Mouse (Mus musculus) left cerebral cortex, adult 9 months (tissue): ENCODE results near the gene Exoc3.
A peak's percentile ranks its signal among the peaks of the same experiment; 100 is the strongest.

ENCODE experiments used
- DNase-seq, 2 experiments: peaks; one replicate each; pipeline ENCODE4 v3.0.0; 2022; ENCODE audit warnings: low spot score in 2 of 2

The Exoc3 gene

DNA sequence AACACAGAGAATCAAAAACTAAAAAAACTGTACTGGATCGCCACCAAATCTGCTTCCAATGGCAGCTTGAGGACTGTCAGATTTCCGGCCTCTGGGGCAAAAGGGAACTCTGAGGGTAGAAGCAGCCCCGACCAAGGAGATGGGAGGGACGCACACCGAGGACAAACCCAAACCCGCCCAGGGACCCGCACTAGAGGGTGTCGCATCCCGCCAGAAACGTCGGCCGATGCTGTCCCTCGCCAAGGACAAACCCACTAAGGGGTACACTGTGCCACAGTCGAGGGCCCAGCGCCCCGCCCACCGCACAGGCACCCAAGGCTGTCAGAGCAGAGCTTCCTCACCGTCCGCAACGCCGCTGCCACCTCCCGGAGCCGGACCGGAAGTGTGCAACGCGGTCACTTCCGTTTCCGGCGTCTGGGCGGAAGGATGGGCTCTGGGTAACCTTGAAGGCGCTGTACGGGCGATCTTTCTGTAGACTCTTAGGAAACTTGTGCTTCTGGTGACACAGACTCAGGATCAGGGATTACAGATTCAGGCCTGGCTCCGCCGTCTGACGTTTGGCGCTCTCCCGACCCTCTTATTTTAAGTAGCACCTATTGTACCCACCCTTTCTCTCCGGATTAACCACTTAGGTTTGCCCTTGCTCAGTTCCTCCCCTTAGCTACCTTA lies at the start of gene Exoc3:
Gene Exoc3, minus strand, starts transcription at position 416 of the 669 bp plus-strand sequence.
- peak; percentile 73 to 90 for DNase-seq

DNA sequence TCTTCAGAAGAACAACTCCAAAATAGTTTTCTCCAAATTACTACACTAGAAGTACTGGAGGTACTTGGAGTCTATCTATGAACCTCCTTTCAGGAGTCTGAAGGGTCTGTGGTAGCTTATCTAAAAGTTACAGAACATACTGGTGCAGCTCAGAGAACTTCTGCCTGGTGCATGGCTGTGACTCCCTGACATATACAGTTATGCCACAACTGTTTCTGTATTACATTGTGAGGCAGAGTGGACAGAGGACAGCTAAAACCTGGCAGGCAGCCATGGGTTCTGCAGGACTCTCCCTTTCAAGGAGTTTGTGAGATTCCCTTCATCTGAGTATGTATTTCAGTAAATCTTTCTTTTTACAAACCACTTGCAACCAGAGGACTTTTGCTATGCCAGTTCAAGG lies 38.0 kb upstream of the Exoc3 start:
- DNase-seq: no peak

GRCm38 (mm10) chr13:74245899-74246231 lies 37.3 kb upstream of the Exoc3 start:
- DNase-seq: no peak

DNA sequence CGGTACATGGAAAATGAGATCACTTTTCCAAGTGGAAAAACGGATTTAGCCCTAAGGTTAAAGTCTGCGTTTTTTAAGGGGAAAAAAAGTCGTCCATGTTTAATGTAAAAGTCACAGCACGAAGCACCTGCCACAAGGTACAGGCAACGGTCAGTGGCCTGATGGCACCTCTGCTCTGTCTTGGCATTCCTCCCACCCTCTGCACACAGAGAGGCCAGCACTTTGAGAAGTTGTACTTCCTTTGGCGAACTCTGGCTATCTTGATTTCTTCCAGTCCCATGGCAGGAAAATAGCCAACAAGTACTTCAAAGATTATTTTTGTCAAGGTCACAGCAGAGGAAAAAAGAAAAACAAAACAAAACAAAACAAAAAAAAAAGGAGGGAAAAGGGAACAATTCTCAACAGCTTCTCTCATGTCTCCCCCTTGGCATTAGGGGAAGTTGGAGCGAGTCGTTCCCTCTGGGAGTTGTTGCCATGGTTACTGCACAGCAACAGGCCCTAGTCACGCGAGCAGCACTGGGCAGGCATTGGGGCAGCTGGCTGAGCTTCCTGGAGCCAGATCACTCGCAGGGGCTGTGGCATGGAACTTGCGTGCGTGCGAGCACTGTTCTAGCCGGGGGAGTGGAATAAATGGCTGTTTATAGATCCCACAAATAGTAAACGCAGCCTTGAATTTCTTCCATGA lies 36.8 kb upstream of the Exoc3 start:
- DNase-seq: peak in 1 of 2 experiments; percentile 73

GRCm38 (mm10) chr13:74237574-74237973 lies 29.0 kb upstream of the Exoc3 start:
- no peak for DNase-seq

- no peak for DNase-seq
Measured at GRCm38 (mm10) chr13:74220659-74221058, 12.1 kb upstream of the Exoc3 start.

GRCm38 (mm10) chr13:74218441-74218840 lies 9.9 kb upstream of the Exoc3 start:
- DNase-seq: no peak

- DNase-seq: no peak
Measured at GRCm38 (mm10) chr13:74208986-74209345, 434 bp upstream of the Exoc3 start.

- DNase-seq: no peak
Measured at GRCm38 (mm10) chr13:74196451-74196850, 12.1 kb downstream of the Exoc3 start.

DNA sequence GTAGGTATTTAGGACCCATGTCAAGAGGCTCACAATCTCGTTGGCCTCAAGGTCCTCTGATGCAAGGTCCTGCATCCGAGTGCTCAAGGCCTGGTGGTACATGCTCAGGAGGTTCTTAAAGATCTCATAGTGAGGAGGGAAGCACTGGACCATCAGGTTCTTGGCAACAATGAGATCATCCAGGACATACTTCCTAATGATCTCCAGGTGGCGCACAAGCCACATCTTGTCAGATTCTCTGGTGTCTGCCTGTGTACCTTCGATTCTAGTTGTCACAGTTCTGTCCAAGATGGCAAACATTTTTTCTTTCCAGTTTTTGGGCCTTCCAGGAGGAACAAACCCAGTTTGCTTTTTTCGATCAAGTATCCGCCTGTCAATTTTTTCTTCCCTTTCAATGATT lies 15.9 kb downstream of the Exoc3 start:
- no peak for DNase-seq

GRCm38 (mm10) chr13:74183011-74183695 lies 25.4 kb downstream of the Exoc3 start:
- DNase-seq: no peak

DNA sequence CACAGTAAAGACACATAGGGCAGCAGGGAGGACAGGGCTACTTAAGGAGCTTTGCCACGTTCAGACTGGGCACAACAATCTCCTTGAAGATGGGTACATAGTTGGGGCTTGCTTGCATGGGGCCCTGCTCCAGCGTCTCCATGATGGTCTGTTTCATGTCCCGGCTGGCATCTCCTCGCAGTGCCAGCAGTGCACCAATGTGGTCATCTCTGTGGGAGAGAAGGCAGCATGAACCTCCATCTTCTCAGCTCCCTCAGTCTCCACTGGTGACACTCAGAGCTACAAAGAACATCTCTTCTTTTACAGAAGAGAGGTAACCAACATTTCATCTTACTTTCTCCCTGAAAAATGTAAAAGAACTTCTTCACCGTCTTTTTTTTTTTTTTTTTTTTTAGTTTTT lies 36.5 kb downstream of the Exoc3 start:
- DNase-seq: no peak

DNA sequence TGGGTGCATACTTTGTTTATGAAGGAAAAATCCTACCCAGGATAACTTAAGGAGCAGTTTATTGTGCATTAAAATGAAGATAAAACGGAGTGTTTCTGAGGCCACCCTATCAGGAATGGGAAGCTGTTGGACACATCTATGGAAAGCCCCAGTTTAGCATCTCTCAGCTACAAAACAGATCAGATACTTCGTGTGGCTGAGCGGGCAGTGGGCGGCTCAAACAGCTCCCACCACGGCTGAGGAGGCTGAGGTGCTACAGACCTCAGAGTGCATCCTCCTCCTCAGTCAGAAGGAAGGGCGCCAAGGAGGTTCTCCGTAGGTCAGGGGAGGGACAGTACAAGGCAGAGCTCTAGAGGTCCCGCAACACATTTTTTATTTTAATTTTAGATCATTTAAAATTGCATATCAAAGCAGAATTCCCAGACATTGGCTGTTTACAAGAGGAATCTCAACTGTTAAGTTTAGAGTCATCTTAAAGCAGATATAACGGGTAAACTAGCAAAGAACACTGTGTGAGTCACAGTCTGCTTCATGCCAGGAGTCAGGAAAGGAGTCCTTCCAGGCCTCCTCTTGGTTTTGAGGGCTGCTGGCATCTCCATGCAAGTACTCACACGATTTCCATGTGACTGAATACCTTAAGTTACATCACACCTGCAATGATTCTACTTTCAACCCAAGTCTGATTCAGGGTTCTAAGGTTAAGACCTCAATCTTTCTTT lies 38.9 kb downstream of the Exoc3 start:
- DNase-seq: peak in 1 of 2 experiments; percentile 26

GRCm38 (mm10) chr13:74167492-74167891 lies 41.0 kb downstream of the Exoc3 start:
- no peak for DNase-seq

GRCm38 (mm10) chr13:74167057-74167413 lies 41.5 kb downstream of the Exoc3 start:
- DNase-seq: no peak

GRCm38 (mm10) chr13:74166348-74167056 lies 42.0 kb downstream of the Exoc3 start:
- DNase-seq: peak in 1 of 2 experiments; percentile 22

DNA sequence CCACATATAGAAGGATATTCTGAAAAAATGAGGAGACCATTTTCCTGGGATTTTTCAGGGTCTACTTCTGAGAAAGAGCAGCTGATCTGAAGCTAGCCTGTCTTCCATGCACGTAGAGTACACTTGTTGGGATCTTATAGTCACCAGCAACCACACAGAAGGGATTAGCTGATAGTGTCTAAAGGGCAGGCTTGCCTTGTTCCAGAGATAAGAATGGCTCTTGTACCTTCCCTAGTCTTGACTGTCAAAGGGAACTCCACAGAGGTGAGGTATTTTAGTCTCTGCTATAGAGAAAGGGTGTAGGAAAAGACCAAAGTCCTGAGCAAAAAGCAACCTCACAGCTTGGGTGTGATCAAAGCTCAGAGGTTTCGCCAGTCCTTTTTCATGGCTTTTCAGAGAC lies 61.2 kb downstream of the Exoc3 start:
- DNase-seq: no peak

DNA sequence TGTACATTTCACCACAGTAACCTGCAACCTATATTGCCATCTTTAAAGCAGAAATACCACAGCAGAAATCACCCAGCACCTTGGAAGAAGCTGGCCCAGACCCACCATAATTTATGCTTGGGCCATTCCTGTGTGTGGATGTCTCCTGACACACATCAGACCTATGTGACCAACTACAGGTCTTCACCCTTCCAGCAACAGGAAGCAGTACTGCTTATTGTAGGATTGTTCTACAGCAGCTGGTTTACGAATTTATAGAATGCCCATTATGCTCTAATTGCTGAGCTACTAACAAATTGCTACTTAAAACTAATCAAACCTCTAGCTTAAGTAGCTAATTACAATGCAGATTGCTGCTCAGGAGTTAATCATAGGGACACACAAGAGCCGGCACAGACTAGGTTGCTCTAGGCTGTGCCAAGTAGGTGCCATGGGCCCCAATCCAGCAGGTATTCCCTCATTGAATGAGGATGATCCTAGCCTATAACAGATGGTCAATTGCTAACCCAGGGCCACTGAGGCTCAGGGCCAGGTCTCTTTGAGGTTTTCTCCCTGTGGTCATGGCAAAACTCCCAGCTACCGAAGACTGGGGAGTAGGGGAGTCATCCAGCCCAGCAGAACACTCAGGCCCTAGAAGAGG lies 62.4 kb downstream of the Exoc3 start:
- no peak for DNase-seq

GRCm38 (mm10) chr13:74144120-74144884 lies 64.2 kb downstream of the Exoc3 start:
- DNase-seq: no peak

DNA sequence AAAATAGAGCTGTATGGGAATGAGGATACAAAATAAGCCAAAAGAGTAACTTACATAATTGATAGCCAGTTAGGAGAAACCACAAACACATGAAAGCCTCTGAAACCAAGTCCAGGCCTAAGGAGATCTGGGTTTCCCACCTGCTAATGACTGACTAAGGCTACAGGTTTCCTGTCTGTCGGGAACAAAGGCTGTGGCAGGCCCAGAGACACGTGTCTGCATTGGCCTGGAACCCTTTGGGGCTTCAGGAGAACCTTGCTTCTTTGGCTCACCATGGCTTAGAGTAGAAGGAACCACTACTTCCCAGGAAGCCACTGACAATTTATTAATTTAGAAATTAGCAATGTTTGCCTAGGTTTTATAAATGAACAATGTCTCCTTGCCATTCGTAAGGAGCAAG lies 65.2 kb downstream of the Exoc3 start:
- no peak for DNase-seq

DNA sequence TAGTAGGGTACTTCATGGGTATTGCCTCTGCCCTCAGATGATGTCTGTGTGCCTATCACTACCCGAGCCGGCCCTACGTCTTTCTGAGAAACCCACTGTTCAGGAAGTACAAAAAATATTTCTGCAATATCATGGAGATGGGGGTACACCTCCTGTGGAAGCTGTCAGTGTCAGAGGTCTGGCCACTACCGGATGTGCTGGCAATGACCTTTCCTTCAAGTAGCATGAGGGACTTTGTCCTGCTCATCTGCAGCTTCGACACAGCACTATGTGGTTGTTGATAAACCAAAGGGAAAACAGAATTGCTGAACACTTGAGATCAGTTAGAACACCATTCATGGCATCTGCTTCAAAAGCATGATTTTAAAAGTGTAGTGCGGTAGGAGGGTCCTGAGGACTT lies 67.7 kb downstream of the Exoc3 start:
- DNase-seq: no peak
